Mouse (Mus musculus) layer of hippocampus, adult 18-20 months (tissue): ENCODE results near the gene Tmc3. TPM values are rescaled to one million over a fixed set of nuclear protein-coding genes. Genes with fewer than 3 reads are reported as not detected.

Experiments
- DNase-seq, 2 experiments: peaks; one replicate each; pipeline ENCODE4 v3.0.0; 2022; ENCODE audit warnings: low spot score in 2 of 2
- total RNA-seq, 2 experiments: library from RNA; stranded (reverse); gene quantifications; 2 replicates each; pipeline ENCODE4 v1.2.3; 2021

The Tmc3 gene
- total RNA-seq, 2 experiments from 2014 or later: 0.25 to 0.35 TPM

DNA sequence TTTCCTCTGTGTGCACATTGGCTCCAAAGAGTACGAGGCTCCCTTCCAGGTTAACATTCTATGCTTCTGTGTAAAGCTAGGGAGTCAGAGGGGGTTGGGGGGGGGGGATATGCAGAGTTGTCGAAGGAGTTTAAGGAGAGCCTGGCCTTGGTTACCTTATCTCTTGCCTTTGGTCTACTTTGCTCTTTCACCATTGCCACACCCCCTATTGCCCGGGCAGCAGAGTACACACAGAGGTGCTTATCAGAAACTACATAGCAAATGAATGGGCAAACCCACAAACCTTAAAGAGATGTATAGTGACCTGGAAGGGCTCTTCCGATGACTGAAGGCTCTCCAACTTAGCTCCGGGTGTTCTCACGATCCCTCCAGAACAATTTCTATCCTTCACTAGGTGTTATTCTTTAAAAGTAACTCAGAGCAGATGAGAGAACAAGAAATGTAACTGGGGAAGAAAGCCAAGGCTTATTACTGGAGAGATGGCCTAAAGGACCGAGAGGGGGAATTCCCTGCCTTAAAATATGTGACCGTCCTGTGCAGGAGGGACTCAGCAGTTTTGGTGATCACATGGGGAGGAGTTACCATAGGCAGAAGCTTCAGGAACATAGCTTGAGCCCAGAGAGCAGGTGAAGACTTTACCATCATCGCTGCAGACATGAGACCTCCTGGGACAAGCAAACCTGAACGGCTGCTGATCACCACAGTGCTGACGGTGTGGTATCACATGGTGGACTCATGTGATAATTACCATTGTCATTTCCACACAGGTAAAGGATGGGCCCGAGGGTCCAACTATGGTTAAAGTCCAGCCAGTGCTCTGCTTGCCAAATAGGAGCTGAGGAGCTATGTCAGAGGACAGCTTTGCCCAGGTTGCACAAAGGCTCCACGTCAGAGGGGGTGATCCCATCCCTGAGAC lies 14.5 kb downstream of the Tmc3 start:
- no peak for DNase-seq

DNA sequence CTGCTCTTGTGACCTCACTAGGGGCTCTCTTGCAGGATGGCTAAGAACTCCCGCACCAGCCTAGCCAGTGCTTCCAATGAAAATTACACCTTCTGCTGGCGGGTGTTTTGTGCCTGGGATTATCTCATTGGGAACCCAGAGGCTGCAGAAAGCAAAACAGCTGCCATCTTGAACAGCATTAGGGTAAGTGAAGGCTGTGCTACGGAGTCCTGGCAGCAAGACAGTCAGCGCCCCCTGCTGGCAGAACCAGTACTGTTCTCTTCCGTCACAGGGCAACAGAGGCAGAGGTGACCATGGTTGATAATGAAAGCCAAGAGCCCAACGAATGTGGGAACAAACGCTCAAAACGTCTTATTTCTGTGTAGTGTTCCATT lies 15.2 kb downstream of the Tmc3 start:
- DNase-seq: peak in 1 of 2 experiments; percentile 59

DNA sequence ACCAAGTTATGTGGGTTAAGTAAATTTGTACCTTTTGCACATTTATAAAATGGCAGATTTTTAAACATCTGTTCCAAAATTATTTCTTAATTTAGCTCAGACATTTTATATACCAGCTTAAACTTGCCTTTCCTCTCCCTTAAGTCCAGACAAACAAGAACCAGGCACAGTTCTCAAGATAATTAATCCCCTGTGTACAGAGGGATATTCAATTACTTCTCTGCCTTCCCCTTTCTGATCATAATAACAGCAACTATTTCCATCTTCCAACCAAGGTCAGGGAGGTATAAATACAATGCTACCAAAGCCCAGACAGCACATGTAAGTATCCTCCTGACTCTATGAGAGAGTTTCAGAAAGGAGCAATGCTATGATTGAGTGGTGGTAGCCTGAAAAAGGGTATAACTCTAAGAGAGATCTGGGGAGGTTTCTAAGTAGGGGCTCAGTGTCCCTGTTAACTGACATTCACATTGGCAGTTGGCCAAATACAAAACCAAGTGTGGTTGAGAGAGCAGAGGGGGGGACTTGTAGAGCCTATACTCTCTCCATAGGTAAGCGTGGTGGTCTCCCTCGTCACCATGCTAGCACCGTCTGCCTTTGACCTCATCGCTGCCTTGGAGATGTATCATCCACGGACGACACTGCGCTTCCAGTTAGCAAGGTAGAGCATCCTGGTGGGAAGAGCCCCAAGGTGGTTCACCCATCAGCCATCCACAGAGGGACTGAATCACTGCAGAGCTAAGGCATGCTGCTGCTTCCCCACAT lies 19.6 kb downstream of the Tmc3 start:
- no peak for DNase-seq

DNA sequence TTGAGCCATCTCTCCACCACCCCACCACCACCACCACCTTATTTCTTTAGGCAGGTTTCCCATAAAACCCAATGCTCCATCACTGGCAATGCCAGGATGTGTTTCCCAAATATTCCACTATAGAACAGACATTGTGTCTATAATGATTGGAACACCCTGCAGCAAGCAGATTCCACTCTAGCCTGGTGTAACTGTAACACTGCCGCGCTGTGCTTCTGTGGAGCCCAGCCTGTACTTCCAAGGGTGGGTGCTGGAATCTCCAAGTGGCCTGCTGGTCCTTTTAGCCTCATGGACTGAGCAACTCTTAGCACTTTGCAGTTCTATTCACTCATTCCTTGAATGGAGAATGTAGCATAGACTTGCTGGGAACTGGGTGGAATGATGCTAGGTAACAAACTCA lies 22.1 kb downstream of the Tmc3 start:
- no peak for DNase-seq

DNA sequence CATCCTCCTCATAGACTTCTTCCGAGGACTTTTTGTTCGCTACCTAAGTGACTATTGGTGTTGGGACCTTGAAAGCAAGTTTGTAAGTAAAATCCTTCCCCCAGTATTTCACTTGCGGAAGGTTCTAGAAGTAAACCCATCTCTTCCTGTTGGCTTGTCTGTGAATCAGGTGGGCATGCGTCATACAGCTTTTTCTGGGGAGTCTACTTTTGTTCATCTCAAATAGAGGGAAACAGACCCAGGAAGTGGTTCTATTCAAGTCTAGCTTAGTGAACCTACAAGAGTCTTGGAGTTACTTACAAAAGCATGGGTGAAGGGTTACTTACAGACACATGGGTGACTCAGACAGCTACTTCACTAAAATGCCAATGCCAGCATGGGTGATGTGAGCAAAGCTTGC lies 25.2 kb downstream of the Tmc3 start:
- DNase-seq: no peak

DNA sequence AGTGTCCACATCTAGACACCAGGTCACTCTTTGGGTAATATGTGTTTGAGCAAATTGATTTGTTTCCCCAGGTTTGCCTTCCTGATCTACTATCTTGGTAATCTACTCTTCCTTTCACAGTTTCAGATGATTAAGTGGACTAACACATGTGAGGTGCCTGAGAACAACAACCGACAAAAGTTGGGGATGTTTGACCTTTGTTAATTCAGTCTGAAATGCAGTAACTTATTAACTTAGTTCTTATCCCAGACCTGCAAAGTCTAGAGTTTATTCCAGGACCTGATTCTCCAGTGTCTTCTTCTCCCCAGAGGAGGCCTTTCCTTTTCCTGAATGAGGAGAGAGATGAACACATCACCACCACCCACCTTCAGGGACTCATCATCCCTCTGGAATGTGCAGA lies 27.2 kb downstream of the Tmc3 start:
- DNase-seq: no peak

DNA sequence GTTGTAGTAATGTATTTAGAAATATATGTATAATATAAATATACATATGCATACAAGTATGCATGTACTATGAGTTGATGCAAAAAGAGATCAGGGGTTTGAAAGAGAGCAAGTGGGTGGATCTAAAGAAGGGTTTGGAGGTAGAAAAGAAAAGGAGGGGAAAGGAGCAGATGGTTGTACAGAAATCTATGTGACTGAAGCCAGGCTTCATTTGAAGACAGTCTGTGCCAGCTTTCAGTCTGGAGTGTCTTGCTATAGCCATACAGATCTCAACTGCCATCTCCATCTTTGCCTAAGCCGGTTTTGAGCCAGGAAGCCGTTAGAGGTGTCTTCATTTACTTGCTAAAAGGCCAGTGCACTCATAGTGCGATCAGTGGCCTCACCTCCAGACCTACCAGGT lies 30.5 kb downstream of the Tmc3 start:
- no peak for DNase-seq

DNA sequence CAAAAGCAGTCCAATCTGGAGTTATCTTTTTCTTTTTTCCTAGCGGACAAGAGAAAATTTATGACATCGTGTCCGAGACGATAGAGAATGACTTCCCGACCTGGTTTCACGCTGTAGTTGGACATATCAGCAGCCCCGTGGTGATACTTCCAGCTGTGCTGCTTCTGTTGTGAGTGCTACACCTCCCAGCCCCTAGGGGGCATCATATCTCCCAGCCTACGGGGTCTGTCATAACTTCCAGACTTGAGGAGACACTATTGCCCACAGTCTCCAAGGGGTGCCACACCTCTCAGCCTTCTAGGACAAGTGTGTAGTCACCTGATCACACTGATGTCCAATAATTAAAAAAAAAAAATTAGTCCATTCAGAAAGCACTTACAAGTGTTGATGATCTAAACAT lies 31.1 kb downstream of the Tmc3 start:
- DNase-seq: no peak

DNA sequence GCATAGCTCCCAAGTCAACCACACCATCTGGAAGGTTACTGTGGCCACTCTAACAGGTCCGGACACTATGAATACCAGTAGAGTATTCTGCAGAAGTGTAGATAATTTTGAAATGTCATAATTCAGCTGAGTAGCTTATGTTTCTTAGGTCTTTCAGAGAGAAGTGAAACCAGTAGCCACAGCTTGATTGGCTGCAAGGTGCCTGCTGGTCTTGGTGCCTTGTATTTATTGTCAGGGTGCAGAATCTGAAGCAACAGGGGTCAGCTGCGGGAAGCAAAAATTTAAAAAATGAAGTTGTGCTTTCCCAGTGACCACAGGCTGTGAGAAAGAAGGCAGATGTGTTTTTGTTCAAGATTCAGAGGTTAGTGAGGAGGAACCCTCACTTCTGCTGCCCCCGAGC lies 31.5 kb downstream of the Tmc3 start:
- no peak for DNase-seq

DNA sequence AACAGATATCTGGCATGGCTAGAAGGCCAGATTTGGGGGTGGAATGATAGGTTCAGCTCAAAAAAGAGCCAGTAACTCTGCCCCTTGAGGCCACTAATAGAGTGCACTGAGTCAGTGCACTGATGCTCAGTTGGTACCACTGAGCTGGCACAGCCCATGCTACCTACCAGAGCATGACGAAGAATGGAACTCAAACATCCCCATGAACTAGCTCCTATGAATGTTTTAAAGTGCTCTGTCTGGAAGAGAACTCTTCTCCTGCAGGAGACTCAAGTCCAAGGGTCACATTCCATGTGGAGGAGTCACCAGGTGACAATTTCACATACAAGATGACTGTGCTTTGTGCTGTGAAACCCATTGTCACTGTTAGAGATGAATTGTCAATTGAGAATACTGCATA lies 34.0 kb downstream of the Tmc3 start:
- no peak for DNase-seq

DNA sequence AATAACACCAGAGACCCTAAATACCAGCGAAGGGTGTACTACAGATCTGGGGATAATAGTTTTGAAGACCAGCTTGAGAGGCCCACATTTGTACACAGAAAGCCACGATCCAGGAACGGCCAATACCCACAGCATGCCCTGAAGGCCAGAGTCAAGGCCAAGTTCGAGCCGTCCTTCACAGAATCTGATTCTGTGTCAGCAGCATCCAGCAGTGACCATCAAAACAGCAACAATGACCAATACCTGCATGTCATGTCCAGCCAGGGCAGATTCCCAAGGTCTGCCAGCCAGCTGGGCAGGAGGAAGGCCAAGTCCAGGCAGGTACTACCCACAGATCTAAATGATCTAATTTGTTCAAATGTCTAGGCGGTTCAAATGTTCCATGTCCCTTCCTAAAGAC lies 37.9 kb downstream of the Tmc3 start:
- no peak for DNase-seq

DNA sequence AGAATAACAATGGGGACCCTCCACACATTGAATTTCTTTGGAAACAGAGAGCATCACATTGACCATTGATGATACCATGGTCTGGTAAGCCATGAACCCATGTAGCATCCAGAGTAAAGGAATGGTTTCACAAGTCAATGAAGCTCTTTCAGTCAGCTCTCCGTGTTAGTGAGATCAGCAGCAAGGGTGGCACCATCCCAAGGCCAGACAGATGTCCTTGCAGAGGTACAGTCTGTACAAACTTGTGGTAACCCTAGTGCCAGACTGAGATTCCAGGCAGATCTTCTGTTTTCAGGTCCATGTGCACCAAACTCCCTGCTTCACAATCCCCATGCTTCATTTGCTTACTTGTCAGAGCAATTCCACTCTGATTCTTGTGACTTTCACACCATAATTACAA lies 39.3 kb downstream of the Tmc3 start:
- DNase-seq: no peak

DNA sequence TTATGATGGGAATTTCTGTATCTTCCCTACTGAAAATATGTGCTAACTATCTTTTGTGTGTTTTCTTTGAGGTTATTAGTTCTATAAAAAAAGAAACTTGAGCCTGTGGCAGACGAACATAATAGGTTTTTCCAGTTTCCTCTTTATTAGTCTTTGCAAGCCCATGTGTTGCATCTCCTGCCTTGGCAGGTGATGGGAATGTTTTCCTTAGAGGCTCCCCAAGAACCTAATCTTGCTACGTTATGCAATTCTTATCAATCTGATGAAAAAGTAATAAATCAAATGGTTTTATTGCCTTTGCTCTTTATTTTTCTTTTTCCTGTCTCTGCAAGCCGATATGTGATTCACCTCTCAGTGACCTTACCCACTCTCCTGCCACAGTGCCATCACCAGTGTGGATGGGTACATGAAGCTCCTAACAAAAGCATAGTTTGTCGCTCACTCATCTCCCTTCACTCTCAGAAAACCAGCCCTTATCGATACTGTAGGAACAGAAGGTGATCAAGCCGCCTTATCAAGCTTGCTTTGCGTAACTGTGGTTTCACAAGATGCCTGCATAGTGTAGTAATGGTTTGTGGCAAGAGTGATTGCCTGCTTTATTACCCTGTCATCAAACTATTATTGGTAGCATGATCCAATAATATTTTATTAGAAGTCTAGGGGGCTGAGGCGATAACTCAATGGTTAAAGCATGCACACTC lies 42.0 kb downstream of the Tmc3 start:
- no peak for DNase-seq

DNA sequence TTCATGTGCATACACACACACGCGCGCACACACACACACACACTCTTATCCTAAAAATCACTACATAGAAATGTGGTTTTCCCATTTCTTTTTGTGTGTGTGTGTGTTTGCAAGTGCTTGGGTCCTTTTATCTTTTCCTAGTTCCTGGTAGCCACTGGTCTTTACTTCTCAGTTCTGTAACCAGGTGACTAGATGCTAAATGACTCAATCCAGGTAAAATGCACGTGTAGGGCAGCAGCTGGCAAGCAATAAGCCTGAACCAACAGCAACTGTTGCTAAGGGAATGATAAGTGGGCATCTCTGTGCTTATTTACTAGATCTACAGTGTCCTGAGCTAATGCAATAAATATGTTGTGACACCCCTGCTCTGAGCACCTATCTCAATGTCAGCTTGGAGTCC lies 42.6 kb downstream of the Tmc3 start:
- DNase-seq: no peak

DNA sequence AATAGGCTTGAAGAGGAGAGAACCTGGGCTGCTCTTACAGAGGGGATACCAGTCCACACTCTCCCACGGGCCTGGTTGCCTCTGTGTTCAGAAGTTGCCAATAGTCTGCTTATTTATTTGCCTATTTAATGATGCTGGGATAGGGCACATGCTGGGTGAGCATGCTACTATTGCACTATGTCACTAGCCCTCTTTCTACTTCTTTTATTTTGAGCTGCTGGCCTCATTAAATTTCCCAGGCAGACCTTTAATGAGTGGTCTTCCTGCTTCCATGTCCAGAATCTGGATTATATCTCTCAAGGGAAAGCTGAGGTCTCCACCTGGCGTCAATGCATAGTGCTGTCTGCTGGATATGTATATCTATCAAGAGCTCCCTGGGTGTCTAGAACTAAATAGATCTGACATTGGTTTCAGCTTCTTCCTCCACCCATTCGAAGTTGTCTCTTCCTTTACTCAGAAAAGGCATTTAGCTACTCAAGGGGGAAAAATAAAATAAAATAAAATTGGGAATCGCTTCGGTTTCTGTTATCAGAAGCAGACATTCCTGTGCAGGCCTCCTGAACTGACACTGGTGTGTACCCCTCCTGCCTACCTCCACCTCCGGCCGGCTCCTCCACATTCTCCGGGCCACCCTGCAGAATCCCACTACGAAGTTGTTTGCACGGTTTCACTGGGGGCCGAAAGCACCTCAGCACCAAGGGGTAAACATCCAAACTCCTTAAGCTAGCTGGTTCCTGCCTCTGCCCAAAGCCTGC lies 46.5 kb downstream of the Tmc3 start:
- DNase-seq: no peak

DNA sequence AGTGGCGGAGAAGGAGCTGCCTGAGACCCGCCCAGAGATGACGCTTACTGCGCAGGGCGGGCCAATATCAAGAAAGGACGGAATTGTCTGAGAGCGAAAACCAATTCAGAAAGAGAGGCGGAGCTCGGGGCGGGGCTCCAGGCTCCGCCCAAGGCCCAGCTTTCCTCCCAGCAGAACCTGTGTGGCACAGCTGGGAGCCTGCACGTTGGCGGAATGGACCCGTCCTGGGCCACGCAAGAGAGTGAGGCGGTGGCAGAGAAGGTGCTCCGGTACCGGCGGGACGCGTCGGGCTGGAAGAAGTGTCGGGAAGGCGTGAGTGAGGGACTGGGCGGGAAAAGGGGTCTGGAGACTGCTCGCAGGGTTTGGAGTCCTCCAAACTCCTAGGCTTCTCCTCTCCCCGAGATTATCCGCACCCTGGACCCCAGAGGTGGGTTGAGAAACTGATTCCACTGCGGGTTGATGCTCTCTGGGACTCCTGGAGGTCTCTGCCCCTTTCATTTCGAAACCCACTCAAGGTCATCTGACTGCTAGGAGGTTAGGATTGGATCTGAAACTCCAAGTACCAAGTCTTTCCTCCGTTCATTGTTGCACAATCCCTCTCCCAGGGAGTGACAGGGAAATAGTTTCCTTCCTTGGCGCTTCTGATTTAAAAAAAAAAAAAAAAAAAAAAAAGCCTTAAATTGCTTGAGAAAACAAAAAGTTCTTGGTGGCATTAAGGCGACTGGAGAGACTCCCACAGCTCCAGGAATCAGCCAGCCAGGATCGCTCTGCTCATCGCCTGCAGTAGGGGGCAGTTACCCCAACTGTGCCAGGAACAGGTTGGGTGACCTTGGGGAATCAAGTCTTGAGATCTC lies 47.3 kb downstream of the Tmc3 start, which contains the start of gene Stard5:
Gene Stard5 (plus strand): TSS at position 132 of the 854 bp plus-strand sequence.
- DNase-seq: peak; percentile 88 to 92

DNA sequence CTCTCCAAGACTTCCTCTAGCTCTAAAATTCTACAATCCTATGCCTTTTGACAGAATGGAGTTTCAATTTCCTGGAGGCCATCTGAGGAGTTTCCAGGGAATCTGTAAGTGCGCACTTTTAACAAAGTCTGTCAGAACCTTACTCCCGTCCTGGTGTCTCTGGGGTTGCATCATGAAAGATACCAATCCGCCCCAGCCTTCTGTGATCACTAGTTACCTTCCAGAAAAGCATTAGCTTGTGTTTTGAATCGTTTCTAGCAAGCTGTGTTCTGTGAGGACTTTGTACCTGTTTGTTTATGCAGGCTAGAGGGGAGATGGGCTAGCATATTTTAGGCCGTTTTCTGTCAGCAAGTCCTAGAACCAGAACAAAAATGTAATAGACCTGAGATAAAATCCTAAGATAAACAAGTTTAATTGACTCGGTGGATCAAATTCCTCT lies 48.0 kb downstream of the Tmc3 start:
- no peak for DNase-seq

DNA sequence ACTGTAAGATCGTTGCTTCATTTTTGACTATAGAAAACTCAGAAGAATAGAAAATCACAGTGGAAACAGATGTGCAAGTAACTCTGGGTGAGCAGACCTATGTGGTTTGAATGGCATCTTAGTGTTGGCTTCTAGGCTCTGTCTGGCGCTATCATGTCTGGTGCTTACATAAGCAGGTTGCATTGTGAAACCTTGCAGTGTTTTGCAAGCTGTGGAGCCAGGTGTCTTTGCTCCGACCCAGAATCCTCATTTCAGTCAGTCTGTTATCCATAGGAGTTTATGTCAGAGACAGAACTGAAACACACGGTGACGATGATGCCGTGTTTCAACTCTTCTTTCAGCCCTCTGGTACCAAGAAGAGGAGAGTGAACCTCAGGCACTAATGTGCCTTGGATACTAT lies 49.1 kb downstream of the Tmc3 start:
- peak in 1 of 2 experiments; percentile 48 for DNase-seq

DNA sequence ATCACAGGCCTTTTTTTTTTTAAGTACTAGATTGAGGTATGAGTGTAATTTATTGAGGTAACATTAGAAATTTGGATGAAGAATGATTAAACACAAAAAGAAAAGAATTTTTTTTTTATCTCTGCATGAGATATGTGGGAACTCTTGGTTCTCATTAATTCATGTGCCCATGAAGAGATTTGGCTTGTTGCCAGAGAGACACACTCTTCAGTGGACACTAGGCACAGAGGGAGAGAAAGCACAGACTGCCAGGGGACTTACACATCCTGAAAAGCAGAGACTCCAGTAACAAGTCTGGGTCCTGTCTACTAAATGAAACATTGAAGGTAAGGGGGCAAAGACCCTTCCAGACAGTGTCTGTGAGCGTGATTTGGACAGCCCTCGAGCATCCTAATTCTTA lies 51.0 kb downstream of the Tmc3 start:
- DNase-seq: no peak

DNA sequence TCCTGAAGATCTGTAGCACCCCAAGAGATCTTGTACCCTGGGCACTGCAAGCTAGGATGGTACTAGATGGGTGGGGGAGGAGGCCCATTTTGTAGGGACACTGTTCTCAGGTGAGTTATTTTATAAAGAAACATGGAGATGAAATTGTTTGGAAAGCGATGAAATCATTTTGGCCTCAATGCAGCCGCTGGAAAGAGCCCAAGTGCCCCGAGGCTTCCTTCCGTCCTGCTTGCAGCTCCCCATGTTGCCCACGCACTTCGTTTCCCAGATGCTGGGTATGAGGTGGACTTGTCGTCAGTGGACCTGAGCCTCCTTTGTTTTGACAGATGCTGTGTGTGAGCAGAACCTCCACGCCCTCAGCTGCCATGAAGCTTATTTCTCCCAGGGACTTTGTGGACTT lies 51.7 kb downstream of the Tmc3 start:
- no peak for DNase-seq
